Mouse (Mus musculus) frontal cortex, adult 2 months (tissue): ENCODE data around the gene Apbb1ip. TPM values are rescaled to one million over a fixed set of nuclear protein-coding genes. Genes with fewer than 3 reads are reported as not detected.
A peak's percentile ranks its signal among the peaks of the same experiment; 100 is the strongest.

Experiments used
- DNase-seq, 2 experiments: peaks; one replicate each; pipeline ENCODE4 v3.0.0; 2022; ENCODE audit warnings: low spot score in 1 of 2; ENCODE audit errors: extremely low spot score in 1 of 2
- polyA plus RNA-seq: library from polyadenylated mRNA; depleted of rRNA; stranded (reverse); fragments of >200 nt; gene quantifications from 2 replicates; pipeline ENCODE4 v1.2.3, GENCODE M21; 2012

The Apbb1ip gene
- polyA plus RNA-seq, 1 experiment, result 3.8 TPM

DNA sequence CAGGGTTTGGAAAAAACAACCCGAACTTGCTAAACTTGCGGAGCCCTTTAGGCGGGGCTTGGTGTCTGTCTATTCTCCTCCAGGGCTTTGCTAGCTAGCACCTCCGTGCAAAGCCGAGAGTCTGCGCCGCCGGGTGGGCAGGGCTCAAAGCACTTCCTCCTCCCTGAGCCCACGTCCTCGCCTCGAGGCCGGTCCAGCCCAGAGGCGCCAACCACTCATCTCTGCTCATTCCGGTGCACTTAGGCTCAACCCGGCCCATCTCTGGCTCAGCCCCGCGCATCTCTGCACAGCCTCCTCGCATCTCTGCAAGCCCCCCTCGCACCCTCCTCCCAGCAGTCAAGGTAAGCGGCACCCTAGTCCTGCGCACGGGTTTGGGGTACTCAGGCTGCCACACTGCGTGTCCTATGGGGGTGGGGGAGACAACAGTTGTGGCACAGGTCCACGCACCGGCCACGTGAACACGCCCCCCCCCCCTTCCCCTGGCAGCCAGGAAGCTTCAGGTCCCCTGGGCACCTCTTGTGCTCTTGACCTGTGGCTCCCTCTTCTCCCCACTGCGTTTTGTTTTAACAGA, 372 bp downstream of the Apbb1ip start:
- peak; percentile 37 to 57 for DNase-seq

DNA sequence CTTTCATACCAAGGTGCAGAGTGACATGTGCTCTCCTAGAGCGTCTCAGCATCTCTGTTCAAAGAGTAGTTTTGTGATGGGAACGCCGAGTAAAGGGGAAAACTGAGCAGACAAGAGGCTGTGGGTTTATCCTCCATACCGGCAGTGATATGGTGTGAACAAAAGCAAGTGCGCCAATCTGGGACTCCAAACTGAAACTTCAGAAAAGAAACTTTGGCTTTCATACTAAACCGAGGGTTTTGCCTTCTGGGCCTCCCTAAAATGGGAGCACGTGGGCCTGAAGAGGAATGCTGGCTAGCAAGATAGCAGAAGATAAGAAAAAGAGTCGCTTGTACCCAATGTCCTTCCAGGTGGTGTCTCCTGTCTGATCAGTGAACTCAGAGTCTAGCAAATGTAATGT, 1.3 kb downstream of the Apbb1ip start:
- DNase-seq, result no peak

DNA sequence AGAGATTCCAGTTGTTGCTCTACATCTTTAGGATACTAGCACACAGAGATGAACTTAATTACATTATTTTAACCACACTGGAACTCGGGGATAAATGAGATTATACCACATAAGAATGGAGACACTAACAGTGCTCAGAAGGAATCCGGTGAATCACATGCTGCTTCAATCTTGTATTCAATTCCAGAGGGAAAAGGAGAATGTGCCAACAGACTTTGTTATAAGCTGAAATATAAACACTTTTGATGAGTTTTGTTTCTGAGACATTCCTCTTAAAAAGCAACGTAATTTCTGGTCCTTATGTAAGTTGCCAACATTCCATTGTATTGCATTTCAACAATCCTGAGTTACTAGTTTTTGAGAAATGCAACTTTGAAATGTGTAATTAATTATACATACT, 1.8 kb downstream of the Apbb1ip start:
- DNase-seq, result no peak

DNA sequence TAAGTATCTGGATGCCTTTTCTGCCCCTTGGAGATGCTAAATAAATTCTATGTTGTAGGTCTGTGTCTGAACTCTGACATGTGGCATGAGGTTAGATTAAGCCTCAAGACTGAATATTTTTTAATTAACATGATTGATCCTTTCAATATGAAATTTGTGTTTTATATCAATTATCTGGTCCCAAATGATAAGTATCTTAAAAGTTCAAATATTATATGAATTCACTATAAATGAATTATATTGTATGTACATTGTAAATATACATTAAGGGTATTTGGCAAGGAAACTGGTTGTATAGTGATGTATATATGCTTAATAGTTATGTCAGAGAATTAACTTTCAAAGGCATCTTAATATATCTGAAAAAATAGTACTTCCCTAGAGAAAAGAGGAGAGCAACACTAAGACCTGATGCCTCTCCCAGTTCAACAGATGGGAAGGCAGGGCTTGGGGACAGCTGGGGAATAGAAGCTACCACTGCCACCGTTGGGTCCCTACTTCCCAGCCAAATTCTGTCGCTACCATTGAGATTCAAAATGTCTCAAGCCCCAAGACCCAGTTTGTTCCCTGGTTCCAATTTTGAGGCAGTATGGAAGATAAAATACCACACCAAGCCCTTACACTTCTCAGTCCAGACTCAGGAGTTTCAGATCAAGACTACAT, 2.8 kb downstream of the Apbb1ip start:
- DNase-seq, result no peak

DNA sequence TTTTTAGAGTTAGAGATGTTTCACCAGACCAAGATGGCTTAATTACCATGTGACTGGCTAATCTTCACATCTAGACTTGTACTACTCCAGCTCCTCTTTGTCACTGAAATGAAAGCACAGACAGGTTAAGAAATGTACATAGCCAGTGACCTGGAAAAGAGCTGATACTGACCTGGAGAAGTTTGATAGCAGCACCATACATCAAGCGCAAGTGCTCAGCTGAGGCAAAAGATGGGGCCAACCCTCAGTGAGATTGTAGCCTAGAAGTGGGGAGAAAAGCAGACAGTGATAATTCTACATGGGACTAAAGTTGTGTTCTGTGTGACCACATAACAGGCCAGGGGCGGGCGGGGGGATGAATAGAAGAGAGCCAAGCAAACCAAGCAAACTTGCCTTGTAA, 3.9 kb downstream of the Apbb1ip start:
- DNase-seq, result no peak

DNA sequence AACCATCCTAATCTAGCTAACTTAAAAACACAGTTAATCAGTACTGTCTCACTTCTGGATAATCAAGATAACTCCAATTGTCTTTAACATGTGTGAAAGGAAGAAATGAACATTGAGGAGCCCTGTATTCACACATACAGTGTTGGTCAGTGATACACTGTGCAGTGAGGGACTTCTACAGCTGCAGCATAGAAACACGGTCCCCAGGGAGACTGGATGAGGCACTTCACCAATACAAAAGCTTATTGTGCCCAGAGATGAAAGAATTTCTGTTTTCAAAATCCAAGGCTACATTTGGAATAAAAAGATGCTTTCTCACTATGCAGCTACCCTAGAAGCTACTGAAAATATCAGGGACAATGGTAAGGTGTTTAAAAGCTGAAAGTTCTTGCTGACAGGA, 7.0 kb downstream of the Apbb1ip start:
- DNase-seq, result no peak

DNA sequence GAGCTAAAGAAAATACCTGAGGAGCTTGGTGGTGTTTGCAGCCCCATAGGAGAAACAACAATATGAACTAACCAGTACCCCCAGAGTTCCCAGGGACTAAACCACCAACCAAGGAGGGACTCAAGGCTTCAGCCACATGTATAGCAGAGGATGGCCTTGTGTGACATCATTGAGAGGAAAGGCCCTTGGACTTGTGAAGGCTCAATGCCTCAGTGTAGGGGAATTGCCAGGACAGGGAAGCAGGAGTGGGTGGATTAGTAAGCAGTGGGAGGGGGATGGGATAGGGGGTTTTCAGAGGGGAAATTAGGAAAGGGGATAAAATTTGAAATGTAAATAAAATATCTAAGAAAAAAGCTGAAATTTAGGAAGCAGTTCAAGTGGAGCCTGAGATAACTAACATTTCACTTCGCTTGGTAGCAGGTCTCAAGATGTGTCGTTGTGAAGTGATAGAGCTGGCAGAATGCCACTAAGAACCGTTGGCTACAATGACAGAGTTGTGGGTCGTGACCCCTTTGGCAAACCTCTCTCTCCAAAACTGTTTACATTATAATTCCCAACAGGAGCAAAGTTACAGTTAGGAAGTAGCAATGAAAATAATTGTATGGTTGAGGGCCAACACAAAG, 7.6 kb downstream of the Apbb1ip start:
- DNase-seq, result no peak

DNA sequence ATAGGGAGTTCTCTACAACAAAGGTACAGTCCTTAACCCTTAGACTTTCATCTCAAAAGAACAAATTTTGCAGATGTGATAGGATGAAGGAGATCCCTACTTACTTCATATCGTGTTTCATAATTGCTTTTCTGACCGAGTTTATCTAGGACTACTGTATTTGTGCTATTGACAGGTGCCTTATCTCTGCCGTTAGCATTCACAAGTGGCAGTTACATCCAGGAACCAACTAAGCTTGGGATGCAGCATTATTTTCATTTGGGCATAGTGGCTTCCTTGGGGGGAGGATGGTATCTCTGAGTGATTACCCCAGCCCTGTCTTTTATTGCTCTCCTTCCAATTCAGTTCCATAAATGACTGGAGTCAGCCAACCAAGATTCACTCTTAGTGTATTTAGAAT, 8.2 kb downstream of the Apbb1ip start:
- no peak for DNase-seq

DNA sequence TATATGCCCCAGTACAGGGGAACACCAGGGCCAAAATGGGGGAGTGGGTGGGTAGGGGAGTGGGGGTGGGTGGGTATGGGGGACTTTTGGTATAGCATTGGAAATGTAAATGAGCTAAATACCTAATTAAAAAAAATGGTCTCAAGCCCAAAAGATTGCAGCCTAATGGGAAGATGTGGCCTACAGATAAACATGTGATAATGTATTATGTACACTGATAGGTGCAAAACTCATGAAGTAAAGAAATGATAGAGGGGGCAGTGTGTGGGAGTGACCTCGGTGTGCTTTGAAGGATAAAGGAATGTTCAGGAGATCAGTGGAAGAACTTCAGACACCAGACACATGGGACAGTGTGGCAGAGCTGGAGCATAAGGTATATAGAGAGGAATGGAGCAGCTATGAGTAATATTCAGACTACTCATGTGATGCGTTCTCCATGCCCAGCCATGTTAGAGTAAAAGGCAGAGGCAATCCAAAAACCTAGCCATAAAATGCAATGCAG, 9.3 kb downstream of the Apbb1ip start:
- DNase-seq, result no peak

DNA sequence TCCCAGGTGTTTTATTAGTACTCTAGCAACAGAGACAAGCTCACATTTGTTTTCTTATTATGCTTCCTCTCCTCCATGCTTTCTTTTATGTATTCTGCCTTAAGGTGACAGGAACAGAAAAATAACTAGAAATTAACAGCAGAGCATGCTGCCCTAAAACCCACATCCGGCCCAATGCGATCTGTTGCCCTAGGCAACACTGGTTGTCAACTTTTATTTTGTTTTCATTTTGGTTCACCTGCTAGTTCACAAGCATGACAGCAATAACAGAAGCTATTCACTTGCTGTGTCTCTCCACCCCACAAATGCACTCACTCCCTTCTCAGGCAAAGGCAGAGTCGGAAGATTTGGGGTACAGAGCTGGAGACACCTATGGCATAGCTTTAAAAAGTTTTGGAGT, 10.3 kb downstream of the Apbb1ip start:
- DNase-seq, result no peak

DNA sequence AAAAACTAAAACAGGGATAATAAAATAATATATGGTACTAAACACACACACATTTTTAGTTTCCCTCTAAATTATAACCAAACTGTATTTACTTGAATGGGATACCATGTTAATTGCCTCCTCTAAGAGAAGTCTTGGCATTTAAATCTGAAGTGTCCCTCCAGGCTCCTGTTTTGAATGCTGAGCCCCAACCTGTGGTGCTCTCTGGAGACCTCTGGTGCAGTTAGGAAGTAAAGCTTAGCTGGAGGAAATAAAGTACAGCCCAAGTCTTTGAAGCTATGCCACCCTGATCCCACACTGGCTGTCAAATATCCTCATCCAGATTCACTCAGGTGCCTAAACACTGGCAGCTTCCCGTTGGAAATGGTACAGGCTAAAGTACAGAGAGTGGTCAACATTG, 10.9 kb downstream of the Apbb1ip start:
- DNase-seq, result no peak

DNA sequence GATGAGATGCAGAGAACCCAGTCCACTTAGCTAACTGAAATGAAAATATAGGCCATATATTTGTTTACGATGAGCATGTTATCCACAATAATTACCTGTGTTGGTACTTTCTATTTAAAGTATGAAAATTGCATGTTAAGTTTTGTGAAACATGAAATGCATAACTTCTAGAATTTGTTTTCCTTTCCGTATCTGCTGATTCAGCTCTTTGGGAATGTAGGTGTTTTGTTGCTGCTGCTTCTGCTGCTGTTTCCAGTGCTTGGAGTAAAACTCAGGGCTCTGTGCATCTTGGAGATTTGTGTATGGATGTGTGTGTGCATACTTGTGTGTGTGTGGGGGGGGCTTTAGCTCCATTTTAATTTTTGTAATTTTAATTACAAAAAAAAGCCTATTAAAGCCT, 14.8 kb downstream of the Apbb1ip start:
- DNase-seq, result no peak

DNA sequence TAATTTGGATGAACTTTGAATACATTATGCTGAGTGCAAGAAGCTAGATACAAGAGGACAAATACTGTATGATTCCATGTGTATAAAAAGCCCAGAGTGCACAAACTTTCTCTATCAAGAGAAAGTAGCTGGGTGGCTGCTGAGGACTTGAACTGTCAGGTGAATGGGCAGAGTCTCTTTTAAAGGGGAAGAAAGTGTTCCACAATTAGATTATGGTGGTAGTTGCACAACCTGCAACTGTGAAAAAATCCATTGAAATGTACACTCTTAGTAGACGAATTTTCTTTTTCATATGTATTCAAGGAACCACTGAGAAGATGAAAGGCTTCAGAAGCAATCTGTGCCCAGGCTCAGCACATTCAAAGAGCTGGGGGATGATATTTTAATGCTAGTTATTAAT, 15.7 kb downstream of the Apbb1ip start:
- DNase-seq, result no peak

DNA sequence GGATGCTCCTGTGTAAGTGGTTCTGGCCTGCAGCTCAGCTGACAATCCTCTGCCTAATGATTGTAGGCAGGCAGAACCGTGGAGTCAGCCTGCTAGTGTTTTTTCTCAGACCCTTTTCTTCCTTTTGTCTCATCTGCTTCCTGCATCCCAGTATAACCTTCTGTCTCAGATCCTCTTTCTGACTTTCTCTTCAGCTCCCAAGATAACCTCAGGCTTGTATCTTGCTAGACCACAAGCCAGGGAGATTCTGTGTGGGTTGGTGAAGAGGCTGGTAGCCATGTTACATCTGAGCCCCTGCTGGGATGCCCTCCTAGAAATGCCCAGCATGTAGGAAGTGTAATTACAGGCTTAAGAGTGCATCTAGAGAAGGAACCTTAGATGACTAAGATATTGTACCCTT, 16.5 kb downstream of the Apbb1ip start:
- DNase-seq, result no peak

DNA sequence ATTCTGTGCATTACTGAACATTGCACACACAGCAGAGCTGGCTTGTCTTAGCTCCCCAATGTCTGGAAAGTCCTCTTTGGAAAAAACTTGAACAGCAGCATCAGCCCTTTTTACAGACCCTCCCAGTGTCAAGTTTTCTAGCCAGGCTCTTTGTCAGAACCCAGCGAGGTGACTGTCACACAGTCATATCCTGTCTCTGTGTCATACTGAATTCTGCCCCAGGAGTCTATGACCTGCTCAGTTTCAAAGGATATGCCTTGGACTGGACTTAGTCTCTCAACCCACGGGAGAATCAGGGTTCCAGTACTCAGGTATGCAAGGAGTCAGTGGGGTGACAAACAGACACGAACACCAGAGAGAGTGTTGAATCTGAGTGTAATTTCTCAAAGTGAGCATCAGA, 21.2 kb downstream of the Apbb1ip start:
- no peak for DNase-seq

DNA sequence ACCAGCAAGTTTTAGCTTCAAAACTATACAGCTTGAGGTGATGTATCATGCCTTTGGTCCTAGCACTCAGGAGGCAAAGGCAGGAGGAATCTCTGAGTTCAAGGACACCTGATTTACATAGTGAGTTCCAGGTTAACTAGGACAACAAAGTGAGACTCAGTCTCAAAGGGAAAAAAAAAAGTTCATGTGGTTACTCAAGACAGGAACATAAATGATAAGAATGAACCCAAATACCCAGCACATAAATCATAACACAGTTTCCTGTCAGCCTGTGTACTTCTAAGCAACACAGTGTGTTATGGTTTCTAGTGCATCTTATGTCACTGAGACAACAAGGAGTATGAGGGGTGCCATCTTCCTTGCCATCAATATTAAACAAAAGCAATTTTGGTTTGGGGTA, 22.6 kb downstream of the Apbb1ip start:
- no peak for DNase-seq

DNA sequence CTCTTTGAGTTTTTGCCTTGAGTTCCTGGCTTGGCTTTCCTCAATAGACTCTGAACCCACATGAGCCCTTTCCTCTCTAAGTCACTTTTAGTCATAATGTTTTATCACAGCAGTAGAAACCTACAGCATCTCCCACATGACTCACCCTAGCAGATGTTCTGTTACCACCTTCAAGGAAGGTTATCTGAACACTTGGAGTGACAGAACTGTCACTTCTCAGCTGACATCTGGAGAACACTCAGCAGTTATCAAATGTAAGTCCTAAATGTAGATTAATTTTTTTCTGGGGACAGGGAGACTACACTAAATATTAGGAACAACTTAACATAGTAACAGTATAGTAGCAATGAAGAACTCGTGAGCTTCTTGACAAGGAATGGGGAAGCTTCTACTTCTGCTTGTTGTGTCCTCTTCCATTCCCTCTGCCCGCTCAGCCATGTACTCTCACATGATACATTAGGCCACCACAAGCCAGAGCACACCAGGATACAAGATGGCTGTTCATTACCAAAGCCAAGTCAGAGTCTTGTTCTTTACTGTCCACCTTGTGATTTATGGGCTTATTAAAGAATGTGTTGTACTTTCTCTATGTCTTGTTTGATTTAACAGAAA, 25.6 kb downstream of the Apbb1ip start:
- DNase-seq, result no peak

DNA sequence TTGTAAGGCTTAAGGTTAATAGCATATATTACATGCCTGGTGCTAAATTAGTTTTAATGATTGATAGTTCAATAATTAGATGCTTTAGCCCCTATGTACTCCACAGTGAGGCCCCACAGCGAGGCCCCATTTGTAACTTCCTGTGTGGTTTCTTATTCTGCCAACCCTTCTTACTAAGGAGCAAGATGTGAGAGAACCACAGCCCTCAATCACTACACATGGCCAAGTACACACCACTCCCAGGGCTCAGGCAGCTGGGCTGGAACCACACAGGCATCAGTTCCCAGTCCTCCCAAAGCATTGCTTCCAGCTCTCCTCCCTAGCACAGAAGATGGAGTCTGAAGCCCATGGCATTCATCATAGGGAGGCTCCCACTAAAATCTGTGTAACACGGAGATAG, 31.7 kb downstream of the Apbb1ip start:
- DNase-seq, result no peak

DNA sequence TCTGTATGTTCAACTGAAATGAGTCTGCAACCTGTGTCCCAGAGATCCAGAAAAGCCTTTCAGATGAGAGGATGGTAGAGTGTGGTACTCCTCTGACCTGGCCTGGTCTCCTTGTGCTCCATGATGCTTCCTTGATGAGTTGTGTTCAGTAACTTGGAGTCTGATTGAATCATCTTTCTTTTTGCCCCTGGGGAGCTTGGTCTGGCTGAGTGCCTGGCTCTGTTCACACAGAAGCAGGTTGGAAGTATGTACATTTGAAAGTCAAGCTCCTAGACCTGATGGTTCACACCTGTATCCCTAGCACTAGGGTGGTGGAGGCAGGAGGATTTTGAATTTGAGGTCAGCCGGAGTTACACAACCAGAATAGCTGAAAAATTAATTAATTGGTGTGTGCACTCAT, 32.7 kb downstream of the Apbb1ip start:
- DNase-seq, result no peak

DNA sequence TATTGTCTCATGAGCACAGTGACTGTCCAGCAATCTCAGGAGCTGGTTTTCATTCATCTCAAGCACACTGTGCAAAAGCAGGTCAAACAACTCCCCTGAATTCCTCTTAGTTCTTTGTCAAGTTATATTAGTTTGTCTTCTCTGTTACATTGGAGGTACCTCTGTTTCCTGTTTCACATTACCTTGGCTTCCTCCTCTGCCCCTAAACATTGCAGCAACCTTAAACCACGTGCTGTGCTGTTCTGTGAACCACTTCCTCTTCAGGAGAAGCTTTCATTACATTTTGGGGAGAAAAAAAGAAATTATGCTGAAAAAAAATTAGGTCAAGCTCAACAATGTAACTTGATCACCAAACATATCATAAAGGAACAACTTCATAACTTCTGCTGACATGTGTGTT, 33.4 kb downstream of the Apbb1ip start:
- DNase-seq, result no peak

DNA sequence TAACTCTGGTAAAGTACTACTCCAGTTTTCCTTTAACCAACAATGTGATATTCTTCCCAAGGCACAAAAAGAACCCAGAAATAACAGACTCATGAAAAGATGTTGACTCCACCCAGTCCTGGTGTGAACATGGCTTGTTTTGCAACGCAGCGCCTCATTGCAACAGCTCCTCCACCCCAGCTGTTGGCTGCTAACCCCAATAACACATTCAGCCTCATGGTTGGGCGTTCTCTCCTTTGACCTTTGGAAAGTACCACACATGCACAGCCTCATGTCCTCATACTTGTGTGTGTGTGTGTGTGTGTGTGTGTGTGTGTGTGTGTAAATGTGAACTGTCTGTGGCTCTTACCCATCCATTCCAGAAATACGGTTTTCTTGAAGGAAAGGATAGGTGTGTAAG, 37.0 kb downstream of the Apbb1ip start:
- no peak for DNase-seq

DNA sequence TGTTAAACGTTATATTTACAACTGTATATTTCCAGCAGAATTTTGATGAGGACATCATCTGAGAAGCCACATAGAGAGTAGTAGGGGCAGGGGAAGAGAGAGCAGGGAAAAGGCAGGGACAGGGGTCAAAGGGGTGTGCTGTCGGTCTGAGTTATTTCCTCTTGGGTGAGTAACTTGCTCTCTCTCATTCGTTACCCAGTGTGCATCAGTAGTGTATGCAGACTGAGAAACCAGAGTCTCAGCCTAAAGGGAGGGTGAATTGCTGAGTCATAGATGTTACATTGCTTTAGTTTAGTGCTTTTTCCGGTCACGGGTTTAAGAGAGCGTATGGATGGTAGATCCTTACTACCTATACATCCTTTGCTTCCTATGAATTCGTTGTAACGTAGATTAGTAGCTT, 37.6 kb downstream of the Apbb1ip start:
- no peak for DNase-seq
